Mouse (Mus musculus) megakaryocyte-erythroid progenitor cell, adult 5-6 weeks (primary cell): Measurements from ENCODE around the gene Socs7. TPM values are rescaled to one million over a fixed set of nuclear protein-coding genes. Genes with fewer than 3 reads are reported as not detected.

Experiments used
- ATAC-seq: replicated peaks from 2 replicates; pipeline ENCODE4 v1.8.0; 2016; ENCODE audit warnings: mild to moderate bottlenecking, inconsistent platforms; ENCODE audit not compliant: severe bottlenecking, poor library complexity, low FRiP score, low TSS enrichment
- total RNA-seq, 2 experiments: library from RNA; stranded (forward) in 1 of 2; stranded (reverse) in 1 of 2; fragments of 200-1000, 215-1000 nt in 1 of 2; fragments of >200 nt in 1 of 2; fragmentation: Nextera tagmentation in 1 of 2; gene quantifications; 2 replicates each; pipeline ENCODE4 v1.2.3; 2014 to 2017

The Socs7 gene
- total RNA-seq, 2 experiments from 2014 or later, result 9.0 to 15.8 TPM

DNA sequence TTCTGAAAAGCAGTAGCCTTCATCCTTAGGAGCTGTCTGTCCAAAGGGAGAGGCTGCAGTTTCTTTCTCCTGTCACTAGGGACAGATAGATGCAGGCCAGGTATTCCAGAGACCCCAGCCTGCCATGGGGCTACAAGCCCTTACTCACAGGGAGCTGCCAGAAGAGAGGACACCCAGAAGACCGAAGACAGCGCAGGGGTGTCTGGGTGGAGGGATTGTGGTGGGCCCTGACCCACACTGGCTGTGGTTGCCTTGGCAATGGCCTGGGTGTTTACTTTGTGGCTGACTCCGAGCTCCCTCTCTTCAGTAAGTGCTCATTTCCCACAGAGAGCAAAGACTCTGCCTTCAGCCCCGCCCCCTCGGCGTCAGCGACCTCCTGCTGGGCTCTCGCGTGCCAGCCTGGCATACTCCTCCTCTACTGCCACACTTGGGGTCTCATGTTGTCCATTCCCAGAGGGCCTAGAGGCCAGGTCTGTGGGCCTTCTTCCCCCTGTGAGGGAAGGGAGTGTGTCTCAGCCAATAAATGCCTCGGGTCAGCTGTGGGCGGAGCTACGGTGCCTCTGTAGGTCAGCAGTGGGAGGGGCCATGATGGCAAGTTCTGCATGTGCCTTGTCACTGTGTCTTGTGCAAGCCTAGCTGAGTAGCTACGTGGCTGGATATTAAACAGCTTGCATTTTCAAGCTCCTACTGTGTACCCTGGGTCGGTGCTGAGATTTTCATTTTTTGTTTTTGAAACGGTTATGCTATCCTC lies 72.5 kb downstream of the Socs7 start:
- peak; percentile 82 for ATAC-seq

DNA sequence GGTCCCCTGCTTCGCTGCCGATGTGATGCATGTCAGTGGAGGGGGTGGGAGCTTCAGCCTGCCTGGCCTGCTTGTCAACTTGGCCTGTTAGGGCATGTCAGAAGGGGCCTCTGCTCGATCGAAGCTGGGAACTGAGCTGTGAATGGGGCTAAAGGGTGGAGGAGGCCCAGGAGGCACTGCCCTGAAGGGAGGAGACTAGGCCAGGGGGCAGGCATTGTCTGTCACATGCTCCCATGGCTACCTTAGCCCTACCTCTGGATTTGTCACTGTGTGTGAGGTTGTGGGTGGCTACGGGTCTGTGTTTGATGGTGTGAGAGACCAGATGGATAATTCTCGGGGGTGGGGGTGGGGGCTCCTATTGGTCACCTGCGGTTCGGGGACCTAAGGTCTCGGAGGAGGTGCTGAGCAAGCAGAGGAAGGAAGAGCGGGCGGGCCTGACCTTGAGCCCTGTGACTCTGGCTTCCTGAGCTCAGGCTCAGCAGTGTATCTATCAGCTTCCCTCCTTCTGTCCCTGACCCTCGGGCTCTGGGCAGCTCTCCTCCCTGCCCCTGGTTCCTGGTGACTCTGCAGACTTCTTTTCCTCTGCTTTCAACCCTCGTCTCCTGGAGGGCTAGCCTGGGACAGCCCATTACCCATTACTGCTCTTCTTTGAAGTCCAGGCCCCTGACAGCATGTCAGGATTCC lies 73.6 kb downstream of the Socs7 start:
- peak; percentile 45 for ATAC-seq

DNA sequence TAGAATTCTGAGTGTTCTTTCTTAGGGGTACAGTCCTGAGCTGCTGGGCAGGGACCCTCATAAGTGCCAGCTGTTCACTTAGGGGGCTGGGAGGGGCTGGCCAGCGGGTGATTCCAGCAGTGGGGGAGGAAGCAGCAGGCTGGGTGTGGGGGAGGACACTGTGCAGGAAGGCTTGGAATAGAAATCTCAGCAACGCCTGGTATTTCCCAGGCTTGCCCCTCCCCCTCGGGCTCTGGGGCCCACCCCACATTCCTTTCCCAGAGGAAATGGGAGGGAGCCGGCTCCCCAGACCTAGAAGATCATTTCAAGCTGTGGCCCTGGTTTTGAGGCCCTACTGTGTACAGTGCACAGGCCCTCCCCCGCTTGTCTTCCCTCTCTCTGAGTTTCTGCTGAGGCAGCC lies 75.4 kb downstream of the Socs7 start:
- ATAC-seq, result no peak

GRCm38 (mm10) chr11:97438868-97439267 lies 76.5 kb downstream of the Socs7 start:
- no peak for ATAC-seq

DNA sequence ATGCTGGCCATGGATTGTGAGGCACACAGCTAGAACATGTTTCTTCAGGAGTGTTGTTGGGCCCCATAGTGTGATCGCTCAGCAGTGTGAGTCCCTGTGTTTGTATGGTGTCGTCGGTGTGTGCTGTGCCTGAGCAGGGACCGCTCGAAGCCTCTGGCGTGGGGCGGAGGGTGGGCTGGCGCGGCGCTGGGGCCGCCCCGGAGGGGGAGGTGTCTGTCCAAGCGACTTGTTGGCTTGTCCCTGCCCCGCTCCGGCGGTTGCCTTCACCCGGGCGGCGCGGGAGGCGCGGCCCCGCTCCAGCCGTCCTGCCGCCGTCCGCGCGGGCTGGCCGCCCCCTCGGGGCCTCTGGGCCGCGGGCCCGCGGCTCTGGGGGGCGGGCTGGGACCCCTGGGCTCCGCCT lies 77.6 kb downstream of the Socs7 start:
- peak; percentile 40; the same call in 1 of the 2 replicates for ATAC-seq

- no peak for ATAC-seq
These were observed 78.1 kb downstream of the Socs7 start for GRCm38 (mm10) chr11:97440441-97440881.

DNA sequence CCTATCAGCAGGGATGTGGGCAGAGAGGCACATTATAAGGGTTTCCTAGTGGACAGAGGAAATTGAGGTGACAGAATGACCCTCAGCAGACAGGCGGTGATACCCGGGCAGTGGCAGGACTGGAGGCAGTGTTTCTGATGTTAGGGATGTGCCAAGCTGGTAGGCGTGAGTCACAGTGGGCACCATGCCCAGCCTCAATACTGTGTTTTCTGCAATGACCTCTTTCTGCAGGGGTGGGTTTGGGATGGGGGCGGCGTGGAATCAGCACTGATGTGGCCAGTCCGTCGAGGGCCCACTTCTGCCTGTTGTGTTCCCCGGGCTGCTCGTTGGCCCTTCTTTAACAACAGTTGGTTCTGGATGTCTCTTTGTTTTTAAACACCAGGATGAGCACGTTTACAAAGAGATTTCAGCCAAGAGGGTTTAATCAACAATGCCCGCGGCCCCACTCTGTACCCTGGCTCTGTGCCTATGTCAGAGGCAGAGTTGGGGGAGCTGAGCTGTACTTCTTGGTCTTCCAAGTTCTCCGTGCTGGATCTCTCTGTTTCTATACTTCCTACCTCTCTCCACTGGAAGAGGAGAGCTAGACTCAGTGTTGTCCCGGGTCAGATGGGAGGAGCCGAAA lies 78.8 kb downstream of the Socs7 start:
- ATAC-seq, result no peak

- 0 out of 2 replicates have a peak, but pooled peaks have one; percentile 6 for ATAC-seq
These were observed 79.3 kb downstream of the Socs7 start for GRCm38 (mm10) chr11:97441658-97442125.

DNA sequence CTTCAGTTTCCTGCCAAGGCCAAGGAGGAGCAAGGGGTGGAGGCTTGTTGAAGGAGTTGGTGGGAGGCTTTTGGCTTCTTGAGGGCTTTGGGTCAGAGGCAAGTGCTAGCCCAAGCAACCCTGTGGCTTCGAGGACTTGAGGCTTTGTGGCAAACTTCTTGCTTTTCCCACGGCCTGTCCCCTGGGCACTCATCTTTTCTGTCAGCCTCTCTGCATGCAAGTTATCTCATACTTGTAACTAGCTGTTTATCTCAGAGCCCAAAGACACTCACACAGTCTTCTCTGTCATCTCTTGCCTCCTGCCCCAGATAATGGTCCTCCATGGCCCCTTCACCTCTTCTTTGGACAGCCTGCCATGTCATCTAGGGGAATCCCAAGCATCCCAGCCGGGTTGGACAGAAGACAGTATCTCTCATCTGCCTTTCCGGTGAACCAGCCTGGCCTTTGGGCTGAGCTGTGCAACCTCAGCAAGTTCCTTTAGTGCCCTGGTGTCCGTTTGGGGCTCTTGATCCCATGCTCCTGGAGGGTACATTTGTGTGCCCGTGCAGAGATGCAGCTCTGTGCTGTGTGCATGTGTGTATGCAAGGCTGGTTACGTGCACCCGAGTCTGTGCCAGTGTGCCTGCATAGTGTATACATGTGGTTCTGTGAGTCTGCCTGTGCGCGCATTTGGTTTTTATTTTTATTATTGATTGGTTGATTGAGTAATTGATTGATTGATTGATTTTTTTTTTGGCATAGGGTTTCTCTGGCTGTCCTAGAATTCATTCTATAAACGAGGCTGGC lies 80.7 kb downstream of the Socs7 start:
- ATAC-seq, result peak; percentile 7; the same call in 1 of the 2 replicates

DNA sequence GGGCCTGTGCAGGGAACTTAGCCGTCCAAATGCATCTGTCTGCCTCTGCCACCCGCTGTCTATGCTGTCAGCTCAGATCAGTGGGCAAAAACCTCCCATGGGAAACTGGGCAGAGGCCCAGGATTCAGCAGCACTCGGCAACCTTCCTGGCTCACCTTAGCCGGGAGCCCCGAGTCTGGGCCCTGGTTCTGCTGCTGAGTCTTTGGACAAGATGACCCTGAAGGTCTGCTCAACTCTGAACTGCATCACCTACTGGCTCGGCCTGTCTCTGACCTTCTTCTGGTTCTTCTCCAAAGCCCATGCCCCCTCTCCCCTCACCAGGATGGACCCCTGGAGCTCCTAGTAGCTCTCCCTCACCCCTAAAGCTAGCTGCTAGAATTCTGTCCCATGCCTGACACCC lies 83.2 kb downstream of the Socs7 start:
- ATAC-seq, result no peak

DNA sequence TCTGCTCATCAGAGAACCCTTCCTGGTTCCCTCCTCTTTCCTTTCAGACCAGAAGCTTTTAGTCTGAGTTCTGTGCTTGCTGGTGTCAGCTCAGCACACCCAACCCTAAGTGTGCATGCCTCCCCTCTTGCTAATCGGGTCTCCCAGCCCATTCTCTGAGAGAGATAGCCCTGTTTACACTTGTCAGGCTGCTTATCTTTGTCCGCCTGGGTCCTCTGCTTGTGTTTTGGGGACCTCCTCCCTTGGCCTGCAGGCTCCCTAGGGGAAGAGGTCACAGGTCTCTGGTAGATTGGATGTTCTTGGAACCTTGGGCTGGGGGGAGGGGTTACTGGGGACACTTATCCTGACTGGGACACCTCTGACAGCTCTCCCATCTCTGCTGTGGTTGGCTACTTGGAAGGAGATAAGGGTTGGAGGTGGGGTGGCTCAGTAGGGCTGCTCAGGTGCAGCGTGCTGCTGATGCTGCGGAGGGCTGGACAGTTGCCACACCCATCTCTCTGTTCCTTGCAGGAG lies 83.7 kb downstream of the Socs7 start:
- ATAC-seq, result peak; percentile 77

GRCm38 (mm10) chr11:97447979-97448378 lies 85.6 kb downstream of the Socs7 start:
- no peak for ATAC-seq

Other genes with a start within 250 kb of the Socs7 start
- gene Tbx21, start 247.2 kb upstream of the Socs7 start, total RNA-seq (2014; fragmentation: Nextera tagmentation), result 0.96 and 1.9 TPM in 2 replicates
- 0.30 and 0.61 TPM in 2 replicates for gene Tbx21, start 247.2 kb upstream of the Socs7 start, total RNA-seq (2017)
- gene Tbkbp1, start 211.1 kb upstream of the Socs7 start, total RNA-seq (2014; fragmentation: Nextera tagmentation), result 0.89 TPM in 1 of 2 replicates, not detected in the other
- gene Tbkbp1, start 211.1 kb upstream of the Socs7 start, total RNA-seq (2017), result 0.23 TPM in 2 replicates
- 185 and 196 TPM in 2 replicates for gene Kpnb1, start 174.7 kb upstream of the Socs7 start, total RNA-seq (2014; fragmentation: Nextera tagmentation)
- gene Kpnb1, start 174.7 kb upstream of the Socs7 start, total RNA-seq (2017), result 436 and 446 TPM in 2 replicates
- gene Npepps, start 81.9 kb upstream of the Socs7 start, total RNA-seq (2014; fragmentation: Nextera tagmentation), result 32.5 and 34.5 TPM in 2 replicates
- gene Npepps, start 81.9 kb upstream of the Socs7 start, total RNA-seq (2017), result 19.8 and 25.0 TPM in 2 replicates
- 38.2 and 48.4 TPM in 2 replicates for gene Mrpl45, start 46.8 kb upstream of the Socs7 start, total RNA-seq (2014; fragmentation: Nextera tagmentation)
- gene Mrpl45, start 46.8 kb upstream of the Socs7 start, total RNA-seq (2017), result 23.2 and 34.7 TPM in 2 replicates
- gene Gpr179, start 10.5 kb upstream of the Socs7 start, total RNA-seq (2014; fragmentation: Nextera tagmentation), result 0.05 TPM in 1 of 2 replicates, not detected in the other
- not detected in 2 replicates for gene Gpr179, start 10.5 kb upstream of the Socs7 start, total RNA-seq (2017)
- 18.4 and 22.3 TPM in 2 replicates for gene Arhgap23, start 53.0 kb downstream of the Socs7 start, total RNA-seq (2014; fragmentation: Nextera tagmentation)
- gene Arhgap23, start 53.0 kb downstream of the Socs7 start, total RNA-seq (2017), result 3.9 and 14.5 TPM in 2 replicates
- not detected in 2 replicates for gene 4933428G20Rik, start 137.8 kb downstream of the Socs7 start, total RNA-seq (2014; fragmentation: Nextera tagmentation)
- not detected in 2 replicates for gene 4933428G20Rik, start 137.8 kb downstream of the Socs7 start, total RNA-seq (2017)
- not detected in 2 replicates for gene Srcin1, start 213.6 kb downstream of the Socs7 start, total RNA-seq (2014; fragmentation: Nextera tagmentation)
- not detected in 2 replicates for gene Srcin1, start 213.6 kb downstream of the Socs7 start, total RNA-seq (2017)